Mouse (Mus musculus) urinary bladder, postnatal 25 days (tissue): ENCODE results near the gene Gm10591.
"Not testable (repeated sequence)": the region's sequence is repeated elsewhere in the genome, so short reads cannot be mapped to it uniquely, and the experiment has no call there.

Experiments
- DNase-seq: peaks from one replicate; pipeline ENCODE4 v3.0.0; 2022; ENCODE audit warnings: low spot score

Gene Gm10591

DNA sequence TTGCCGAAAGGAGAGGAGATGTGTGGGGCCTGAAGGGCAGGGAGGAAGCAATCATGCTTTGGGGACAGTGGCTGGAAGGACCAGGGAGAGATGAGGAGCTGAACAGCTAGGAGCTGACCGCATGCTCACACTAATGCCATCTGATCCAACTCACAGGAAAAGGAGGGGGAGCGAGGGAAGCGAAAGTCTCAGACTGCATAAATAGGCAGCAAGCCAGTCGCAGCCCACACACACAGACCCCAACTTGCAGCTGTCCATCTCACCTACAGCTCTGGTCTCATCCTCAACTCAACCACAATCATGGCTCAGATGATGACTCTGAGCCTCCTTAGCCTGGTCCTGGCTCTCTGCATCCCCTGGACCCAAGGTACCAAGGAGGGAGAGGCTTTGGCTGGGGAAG, at the start of gene Gm10591:
Gene Gm10591 (plus strand): TSS at position 301 of the 400 bp plus-strand sequence.
- not testable (repeated sequence) for DNase-seq

DNA sequence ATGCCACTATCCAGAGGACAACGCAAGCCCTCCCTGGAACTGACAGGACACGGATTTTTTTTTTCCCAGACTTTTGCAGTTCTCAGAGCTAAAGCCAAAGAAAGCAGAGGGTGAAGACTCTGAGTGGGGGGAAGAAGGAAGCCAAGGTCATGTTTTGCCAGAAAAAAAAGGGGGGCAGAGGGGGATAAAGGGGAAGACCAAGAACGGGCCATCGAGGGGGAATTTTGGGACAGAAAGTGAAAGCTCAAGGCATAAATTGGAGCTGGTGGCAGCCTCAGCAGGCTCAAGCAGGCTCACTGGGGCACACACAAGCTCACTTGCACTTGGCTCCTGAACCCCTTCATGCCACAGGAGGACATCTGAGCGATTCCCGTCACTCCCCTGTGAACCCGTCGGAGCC, 17.4 kb downstream of the Gm10591 start, which contains the start of gene Gm2564:
Gene Gm2564 (plus strand): TSS at position 301 of the 400 bp plus-strand sequence.
- DNase-seq, result not testable (repeated sequence)

DNA sequence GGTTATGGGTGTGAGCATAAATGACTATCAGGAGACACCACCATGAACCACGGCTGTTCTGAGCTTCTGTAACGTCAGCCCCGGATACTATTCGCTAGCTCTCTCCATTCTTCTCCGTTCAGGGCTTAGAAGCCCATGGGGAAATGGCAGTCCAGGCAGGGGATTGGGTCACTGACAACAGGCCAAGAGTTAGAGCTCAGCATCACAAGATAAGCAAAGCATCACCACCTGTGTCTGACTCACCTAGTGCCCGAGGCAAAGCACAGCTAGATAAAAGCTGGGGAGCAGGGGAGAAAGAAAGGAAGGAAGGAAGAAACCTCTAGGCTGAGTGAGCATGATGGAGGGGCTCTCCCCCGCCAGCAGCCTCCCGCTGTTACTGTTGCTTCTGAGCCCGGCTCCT, 43.0 kb downstream of the Gm10591 start, which contains the start of gene Ccl27b:
Gene Ccl27b (plus strand): TSS at position 301 of the 400 bp plus-strand sequence.
- DNase-seq, result not testable (repeated sequence)

DNA sequence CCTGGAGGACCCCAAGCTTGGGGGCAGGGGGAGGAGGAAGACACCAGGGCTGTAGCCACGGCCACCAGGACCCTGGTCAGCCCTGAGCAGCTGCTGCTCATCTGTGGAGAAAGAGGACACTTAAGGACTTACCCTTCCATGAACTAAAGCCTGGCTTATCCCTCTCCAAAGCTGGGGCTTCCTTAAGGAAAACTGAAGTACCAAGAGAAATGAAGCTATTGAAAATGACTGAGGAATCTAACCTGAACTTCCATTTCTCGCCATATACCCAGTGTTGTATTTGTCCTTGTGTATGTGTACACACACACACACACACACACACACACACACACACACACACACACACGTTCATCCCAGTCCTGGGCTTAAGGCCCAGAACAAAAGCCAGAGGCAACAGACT, 49.8 kb downstream of the Gm10591 start, which contains the start of gene Il11ra2:
Gene Il11ra2 (minus strand): TSS at position 101 of the 400 bp plus-strand sequence.
- not testable (repeated sequence) for DNase-seq
